Mouse (Mus musculus): ENCODE results near the gene Smyd5.
"Not testable (repeated sequence)": the region's sequence is repeated elsewhere in the genome, so short reads cannot be mapped to it uniquely, and the experiment has no call there.

Smyd5 gene

GRCm38 (mm10) chr6:85450140-85450539 lies 18.4 kb downstream of the Smyd5 start:
- DNase-seq = not testable (repeated sequence)

DNA sequence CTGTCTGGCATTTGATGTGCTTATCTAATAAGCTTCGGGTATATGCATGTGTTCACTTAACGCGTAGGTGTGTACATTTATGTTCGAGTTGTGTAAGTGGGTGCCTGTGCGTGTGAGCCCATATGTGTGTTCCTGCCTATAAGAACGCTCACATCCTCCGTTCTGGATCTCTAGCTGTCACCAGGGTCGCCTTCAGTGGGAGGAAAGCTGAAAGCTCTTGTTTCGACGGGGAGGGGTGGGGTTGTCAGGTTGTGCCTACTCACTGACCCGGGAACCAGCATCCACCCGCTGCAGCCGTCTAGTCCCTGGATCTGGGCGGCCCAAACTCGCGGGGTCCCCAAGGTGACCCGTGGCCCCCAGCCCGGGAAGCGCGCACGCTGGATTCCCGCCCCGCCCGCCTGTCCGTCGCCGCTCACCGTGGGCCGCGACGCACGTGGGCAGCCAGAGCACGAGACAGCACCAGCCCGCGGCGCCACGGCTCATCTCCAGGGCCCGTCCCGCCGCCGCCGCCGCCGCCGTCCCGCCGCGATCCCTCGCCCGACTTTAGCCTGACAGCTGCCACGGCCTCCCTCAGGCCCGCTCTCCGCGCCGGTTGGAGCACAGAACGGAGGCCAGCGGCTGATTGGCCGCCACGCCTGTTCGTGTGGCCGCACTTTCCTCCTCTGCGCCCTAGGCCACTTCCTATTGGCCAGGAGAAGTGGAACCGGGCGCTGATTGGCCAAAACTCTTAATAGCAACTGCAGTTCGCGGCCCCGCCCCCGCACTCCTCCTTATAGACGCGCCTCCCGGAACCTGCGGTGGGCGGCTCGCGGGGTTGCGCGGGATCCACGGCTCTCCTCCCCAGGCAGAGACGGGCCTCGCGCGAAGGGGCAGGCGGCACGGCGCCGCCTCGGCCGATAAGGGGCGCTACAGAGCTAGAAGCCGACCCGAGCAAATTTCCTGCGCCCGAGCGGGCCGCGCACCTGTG lies 19.2 kb downstream of the Smyd5 start, which contains the start of gene Cct7:
TSS of gene Cct7 (plus strand) at position 818 of the 967 bp plus-strand sequence.
- DNase-seq = peak; percentile 100

DNA sequence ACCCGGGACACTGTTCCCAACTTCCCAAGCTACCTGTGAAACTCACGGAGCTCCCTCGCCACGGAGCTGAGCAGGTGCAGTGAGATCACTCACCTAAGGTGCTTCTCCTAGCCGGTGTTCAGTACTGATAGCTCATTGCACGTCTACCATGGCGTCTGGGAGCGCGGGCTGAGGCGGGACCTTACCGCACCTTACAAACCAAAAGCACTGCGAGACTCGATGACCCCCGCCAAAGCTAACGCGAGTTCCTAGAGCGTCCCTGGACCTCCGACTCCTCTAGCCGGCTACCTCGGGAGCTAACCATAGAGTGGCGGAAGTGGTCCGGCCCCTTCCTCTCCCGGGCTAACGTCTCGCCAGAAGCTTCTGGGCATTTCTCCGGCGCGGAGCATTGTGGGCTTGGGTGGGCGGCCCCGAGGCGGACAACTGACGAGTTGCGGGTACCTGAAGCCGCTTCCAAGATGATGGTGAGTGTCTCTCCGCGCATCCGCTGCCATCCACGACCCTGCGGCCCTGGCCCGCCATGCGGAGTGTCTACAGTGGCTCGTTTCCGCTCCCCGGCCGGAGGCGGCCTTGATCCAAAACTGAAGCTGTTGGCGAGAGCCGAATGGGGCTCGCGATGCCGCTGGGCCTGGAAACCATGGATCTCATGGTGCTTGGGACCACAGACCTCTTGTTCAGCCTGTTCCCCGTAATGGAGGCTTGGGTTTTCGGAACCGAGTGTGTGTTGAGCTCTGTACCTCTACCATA lies 20.0 kb downstream of the Smyd5 start, which contains the start of gene Pradc1:
TSS of gene Pradc1 (minus strand) at position 307 of the 747 bp plus-strand sequence.
- peak; percentile 99 for DNase-seq

DNA sequence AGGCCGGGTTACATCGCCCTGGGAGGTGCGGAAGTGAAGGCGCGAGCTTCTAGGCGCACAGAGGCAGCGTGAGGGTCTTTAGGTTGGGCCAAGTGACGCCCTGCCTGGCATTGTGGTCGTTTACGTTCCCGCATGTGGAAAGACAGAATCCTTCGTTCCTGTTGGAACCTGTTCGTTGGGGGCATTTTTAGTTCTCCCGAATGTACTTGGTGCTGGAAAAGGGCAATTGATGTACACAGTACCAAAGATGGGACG lies 20.5 kb downstream of the Smyd5 start:
- DNase-seq = no peak

- no peak for DNase-seq
Observed at GRCm38 (mm10) chr6:85452816-85453215, 21.0 kb downstream of the Smyd5 start.

- no peak for DNase-seq
Observed at GRCm38 (mm10) chr6:85459621-85460020, 27.8 kb downstream of the Smyd5 start.

- DNase-seq = no peak
Observed at GRCm38 (mm10) chr6:85465381-85465780, 33.6 kb downstream of the Smyd5 start.

GRCm38 (mm10) chr6:85469660-85470430 lies 38.1 kb downstream of the Smyd5 start:
- no peak for DNase-seq

DNA sequence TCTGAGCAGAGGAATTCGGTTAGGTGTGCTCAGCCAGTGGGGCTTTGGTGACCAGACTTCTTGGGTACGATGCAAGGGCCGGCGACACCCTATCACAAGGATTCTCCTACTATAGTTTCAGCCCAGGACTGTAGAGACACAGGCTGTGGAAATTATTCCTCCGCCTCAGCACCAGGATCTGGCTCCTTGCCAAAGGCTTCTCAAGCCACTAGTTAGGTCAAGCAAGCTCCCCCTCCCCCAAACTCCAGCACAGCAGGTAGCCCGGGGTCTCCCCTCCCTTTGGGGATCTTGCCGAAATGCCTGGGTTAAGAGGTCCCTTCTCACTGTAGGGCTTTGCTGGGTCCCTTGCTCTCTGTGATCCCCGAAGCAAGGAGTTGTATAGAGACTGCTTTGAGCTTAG lies 40.2 kb downstream of the Smyd5 start:
- no peak for DNase-seq

DNA sequence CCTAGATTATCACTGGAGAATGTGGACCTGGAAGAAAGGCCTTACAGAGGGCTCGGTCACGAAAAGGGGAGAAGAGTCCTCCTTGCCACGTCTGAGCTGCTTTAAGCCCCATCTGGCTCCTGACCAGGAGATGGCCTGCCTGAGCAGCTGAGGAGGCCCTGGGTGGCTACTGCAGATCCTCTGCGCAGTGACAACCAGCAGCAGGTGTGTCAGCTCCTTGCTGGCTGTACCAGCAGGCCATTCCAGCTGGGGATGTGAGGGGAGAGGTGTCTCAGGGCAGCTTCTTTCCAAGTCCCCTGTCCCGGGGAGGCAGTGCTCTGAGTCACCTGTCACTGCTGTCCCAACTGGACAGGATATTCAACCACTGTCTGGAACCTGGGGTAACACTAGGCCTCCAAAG lies 40.8 kb downstream of the Smyd5 start:
- no peak for DNase-seq

DNA sequence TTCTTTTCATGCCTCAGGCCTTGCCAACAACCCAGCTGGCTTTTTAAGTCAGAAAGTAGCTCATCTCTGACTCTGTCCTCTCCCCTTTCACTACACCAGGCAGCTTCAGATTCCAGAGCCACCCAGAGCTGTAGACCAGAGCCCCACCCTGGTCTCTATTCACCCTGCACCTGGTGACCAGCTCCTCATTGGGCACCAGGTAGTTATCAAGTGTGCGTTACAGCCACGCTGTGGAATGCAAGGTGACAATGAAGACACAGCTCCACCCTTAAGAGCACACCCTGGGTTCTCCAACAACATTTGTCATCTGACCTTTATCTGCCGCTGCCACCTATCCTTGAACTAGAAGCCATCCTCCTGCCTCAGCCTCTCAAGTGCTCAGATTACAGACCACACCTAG lies 43.8 kb downstream of the Smyd5 start:
- no peak for DNase-seq

GRCm38 (mm10) chr6:85477366-85477917 lies 45.7 kb downstream of the Smyd5 start:
- no peak for DNase-seq

DNA sequence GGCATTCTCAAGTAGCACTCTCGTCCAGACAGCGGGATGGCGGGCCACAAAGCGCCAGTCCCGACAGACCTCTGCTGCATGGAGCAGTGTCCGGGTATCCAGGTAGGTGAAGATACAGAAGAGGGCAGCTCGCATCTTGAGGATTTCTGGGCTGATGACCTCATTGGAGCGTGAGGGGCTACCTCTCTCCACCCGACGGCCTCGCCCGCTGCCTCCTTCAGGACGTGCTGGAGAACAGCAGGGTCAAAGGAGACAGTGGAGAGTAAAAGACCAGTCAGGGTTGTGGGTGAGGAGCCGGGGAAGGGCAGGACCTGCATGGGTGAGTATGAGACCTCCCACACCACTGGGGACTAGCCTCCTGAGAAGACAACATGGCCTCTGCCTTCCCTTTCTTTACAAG lies 46.6 kb downstream of the Smyd5 start:
- no peak for DNase-seq

DNA sequence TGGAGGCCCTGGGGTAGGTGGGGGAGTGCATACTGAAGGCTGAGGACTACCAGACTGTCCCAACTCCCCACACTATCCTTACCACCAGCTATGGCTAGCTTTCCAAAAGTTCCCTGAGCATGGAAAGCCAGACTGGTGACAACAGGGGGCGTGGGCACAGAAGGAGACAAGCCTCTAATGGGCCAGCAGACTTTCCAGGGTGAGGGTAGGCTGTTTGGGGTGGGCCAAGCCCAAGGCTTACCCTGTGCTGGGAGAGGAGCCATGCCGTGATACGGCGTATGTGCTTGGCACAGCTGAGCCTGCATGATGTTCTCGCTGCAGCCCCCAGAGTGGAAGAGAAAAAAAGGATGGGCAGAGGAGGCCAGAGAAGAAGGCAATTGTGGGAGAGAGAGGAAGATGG lies 48.2 kb downstream of the Smyd5 start:
- DNase-seq = no peak

GRCm38 (mm10) chr6:85480685-85481084 lies 48.9 kb downstream of the Smyd5 start:
- no peak for DNase-seq

DNA sequence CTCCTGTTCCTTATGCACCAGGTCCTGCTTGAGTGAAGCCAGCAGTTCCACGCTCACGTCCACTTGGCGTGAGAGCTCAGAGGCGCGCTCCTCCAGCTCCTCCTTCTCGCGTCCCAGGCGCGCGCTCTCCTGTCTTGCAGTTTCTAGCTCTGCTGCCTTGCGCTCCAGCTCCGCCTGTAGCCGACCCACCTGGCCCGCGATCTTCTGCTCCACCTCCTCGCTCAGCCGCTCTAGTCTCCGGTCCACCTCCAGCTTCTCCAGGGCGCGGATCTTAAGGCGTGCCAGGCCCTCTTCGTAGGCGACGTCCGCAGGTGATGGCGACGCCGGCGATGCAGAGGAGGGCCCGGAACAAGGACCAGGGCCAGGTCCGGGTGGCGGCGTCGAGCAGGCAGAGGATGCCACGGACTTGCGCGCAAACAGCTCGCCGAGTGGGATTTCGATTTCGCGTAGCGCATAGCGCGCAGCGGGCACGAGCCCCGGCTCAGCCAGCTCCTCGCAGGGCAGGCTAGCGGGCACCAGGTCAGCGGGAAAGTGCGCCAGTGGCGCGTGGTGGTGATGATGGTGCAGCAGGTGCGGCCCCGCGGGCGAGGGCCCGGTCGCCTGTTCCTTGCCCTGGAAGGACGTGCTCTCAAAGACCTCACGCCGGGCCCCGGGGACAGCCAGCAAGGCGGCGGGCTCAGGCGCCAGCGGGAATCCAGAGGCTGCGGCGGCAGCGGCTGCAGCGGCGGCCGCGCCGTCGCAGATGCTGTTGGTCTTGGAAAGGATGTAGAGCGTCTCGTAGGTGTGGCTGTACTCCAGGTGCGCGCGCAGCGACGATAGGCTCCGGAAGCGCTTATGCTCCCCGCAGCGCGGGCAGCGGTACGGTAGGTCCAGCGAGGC lies 52.3 kb downstream of the Smyd5 start:
- no peak for DNase-seq

- no peak for DNase-seq
Observed at GRCm38 (mm10) chr6:85485738-85486137, 53.9 kb downstream of the Smyd5 start.

GRCm38 (mm10) chr6:85488510-85488909 lies 56.7 kb downstream of the Smyd5 start:
- DNase-seq = no peak

- DNase-seq = no peak
Observed at GRCm38 (mm10) chr6:85489717-85490116, 57.9 kb downstream of the Smyd5 start.

DNA sequence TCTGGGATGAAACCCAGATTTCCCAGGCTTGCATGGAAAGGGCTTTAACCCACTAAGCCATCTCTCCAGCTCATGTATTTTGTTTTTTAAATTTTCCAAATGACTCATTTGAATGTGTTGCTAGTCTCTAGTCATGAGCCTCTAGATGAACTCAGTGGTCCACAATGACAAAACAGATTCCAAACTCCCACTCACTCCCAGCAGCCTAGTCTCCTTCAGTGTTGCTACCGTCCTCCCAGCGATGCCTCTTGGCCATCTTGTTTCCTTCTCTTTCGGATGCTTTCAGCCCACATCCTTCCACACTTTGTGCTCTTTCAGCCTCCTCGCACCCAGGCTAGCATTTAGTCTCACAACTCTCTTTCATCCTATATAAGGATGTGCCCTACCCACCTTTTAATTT lies 58.5 kb downstream of the Smyd5 start:
- DNase-seq = no peak

DNA sequence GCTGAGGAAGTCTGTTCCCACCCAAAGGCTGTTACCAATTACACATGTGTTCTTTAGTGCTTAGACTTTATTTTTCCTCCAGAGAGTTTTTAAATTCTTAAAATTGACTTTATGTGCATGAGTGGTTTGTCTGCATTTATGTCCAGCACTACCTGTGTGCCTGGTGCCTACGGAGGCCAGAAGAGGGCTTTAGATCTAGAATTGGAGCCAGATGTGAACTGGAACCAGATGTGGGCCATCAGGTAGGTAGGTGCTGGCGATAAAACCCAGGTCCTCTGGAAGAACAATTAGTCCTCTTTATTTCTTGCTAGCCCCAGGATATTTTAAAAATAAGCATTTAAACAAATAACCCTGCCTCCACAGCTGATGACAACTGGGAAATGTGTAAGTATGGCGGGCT lies 59.8 kb downstream of the Smyd5 start:
- no peak for DNase-seq

Data from right cerebral cortex, adult 18-20 months (tissue).